Mouse (Mus musculus) liver, embryonic 16.5 days (tissue): ENCODE results near the gene Ccdc125. TPM values are rescaled to one million over a fixed set of nuclear protein-coding genes. Genes with fewer than 3 reads are reported as not detected.
A peak's percentile ranks its signal among the peaks of the same experiment; 100 is the strongest.

ENCODE experiments used
- ATAC-seq: fragments of 200-750 bp; cut with Nextera tagmentation; 2 replicates; pipeline ENCODE4 v1.8.0; 2017; ENCODE audit warnings: low read depth, mild to moderate bottlenecking, moderate number of reproducible peaks, moderate library complexity
- H3K27ac ChIP-seq: fragments of 300-500 bp; sonication (generic); 2 replicates; pipeline ENCODE4 v1.5.1; 2014; ENCODE audit warnings: mild to moderate bottlenecking, low read length
- H3K27me3 ChIP-seq: fragments of 300-500 bp; sonication (generic); 2 replicates; pipeline ENCODE4 v1.6.1; 2014; ENCODE audit warnings: low read depth, low read length, mixed read lengths; ENCODE audit not compliant: control insufficient read depth, insufficient read depth
- H3K36me3 ChIP-seq: fragments of 300-500 bp; sonication (generic); 2 replicates; pipeline ENCODE4 v1.6.1; 2014; ENCODE audit warnings: mild to moderate bottlenecking; ENCODE audit not compliant: control insufficient read depth, insufficient read depth
- H3K4me1 ChIP-seq: fragments of 300-500 bp; sonication (generic); 2 replicates; pipeline ENCODE4 v1.6.1; 2014; ENCODE audit warnings: low read depth, low read length, mixed read lengths; ENCODE audit not compliant: control insufficient read depth
- H3K4me2 ChIP-seq: fragments of 300-500 bp; sonication (generic); 2 replicates; pipeline ENCODE4 v1.6.1; 2014; ENCODE audit warnings: low read depth, low read length, mixed read lengths
- H3K4me3 ChIP-seq: fragments of 300-500 bp; sonication (generic); 2 replicates; pipeline ENCODE4 v1.5.1; 2014; ENCODE audit warnings: low read depth, mild to moderate bottlenecking, low read length
- H3K9ac ChIP-seq: fragments of 300-500 bp; sonication (generic); 2 replicates; pipeline ENCODE4 v1.6.1; 2014; ENCODE audit warnings: low read depth, low read length
- H3K9me3 ChIP-seq: fragments of 300-500 bp; sonication (generic); replicated peaks from 2 replicates; pipeline ENCODE4 v1.6.1; 2016; ENCODE audit warnings: low read length; ENCODE audit not compliant: control insufficient read depth
- WGBS: fragments of 180-500 bp; shearing (Covaris S2); extraction: QIAGEN DNeasy Blood & Tissue Kit; methylation state at CpG from one replicate; pipeline ENCODE4 v1.1.7; 2014; ENCODE audit not compliant: insufficient replicate concordance; 5-methylcytosine and 5-hydroxymethylcytosine counted together
- polyA plus RNA-seq: library from polyadenylated mRNA; unstranded; fragments of >200 nt; fragmentation: Nextera tagmentation; extraction: Ambion mirVana; gene quantifications from 2 replicates; pipeline ENCODE4 v1.2.1, GENCODE M21; 2015

Gene Ccdc125
- polyA plus RNA-seq, 1 experiment from 2014 or later, result 6.0 TPM

GRCm38 (mm10) chr13:100658091-100658490, 11.4 kb upstream of the Ccdc125 start:
- Histone ChIP-seq H3K4me2 (no peak overlapping the region), H3K36me3 (peaks cover 8% of the 10 kb centered on the region), H3K4me3 (no peak overlapping the region), H3K27me3 (no peaks in the 10 kb centered on the region), H3K4me1 (no peaks in the 10 kb centered on the region), H3K27ac (no peak overlapping the region), H3K9ac (no peak overlapping the region), H3K9me3 (no peaks in the 10 kb centered on the region)
- WGBS, result 84% methylated on average over 5 of the region's 5 CpGs
- no peak for ATAC-seq

GRCm38 (mm10) chr13:100659864-100660456, 9.6 kb upstream of the Ccdc125 start:
- no peak overlapping the region for H3K9ac ChIP-seq
- peak; percentile 32; the same call in 1 of the 2 replicates for ATAC-seq
- WGBS, result 30% methylated on average over 4 of the region's 4 CpGs

GRCm38 (mm10) chr13:100670181-100670741, 744 bp downstream of the Ccdc125 start:
- Histone ChIP-seq H3K9me3 (0 out of 2 replicates have a peak, but pooled peaks cover 2% of the 10 kb centered on the region), H3K4me1 (peaks cover 4% of the 10 kb centered on the region; the same call in 1 of the 2 replicates), H3K27ac (peak overlapping the region; percentile 81), H3K9ac (peak overlapping the region; percentile 72), H3K4me2 (peak overlapping the region; percentile 68), H3K27me3 (0 out of 2 replicates have a peak, but pooled peaks cover 3% of the 10 kb centered on the region), H3K36me3 (peaks cover 2% of the 10 kb centered on the region; the same call in 1 of the 2 replicates), H3K4me3 (peak overlapping the region; percentile 66)
- peak; percentile 31; the same call in 1 of the 2 replicates for ATAC-seq
- 8% methylated on average over 9 of the region's 9 CpGs for WGBS

More at GRCm38 (mm10) chr13:100659864-100660456, 9.6 kb upstream of the Ccdc125 start:
- H3K27ac ChIP-seq, result no peak overlapping the region
- H3K4me2 ChIP-seq, result no peak overlapping the region
- H3K27me3 ChIP-seq, result no peaks in the 10 kb centered on the region
- H3K9me3 ChIP-seq, result no peaks in the 10 kb centered on the region
- H3K36me3 ChIP-seq, result peaks cover 6% of the 10 kb centered on the region
- H3K4me1 ChIP-seq, result no peaks in the 10 kb centered on the region
- no peak overlapping the region for H3K4me3 ChIP-seq

GRCm38 (mm10) chr13:100675936-100676635, 6.6 kb downstream of the Ccdc125 start:
- Histone ChIP-seq H3K4me1 (0 out of 2 replicates have a peak, but pooled peaks cover under 1% of the 10 kb centered on the region), H3K4me3 (peak overlapping the region; percentile 32), H3K9me3 (0 out of 2 replicates have a peak, but pooled peaks cover 2% of the 10 kb centered on the region), H3K27me3 (no peaks in the 10 kb centered on the region), H3K27ac (peak overlapping the region; percentile 62), H3K9ac (peak overlapping the region; percentile 21; the same call in 1 of the 2 replicates), H3K36me3 (no peaks in the 10 kb centered on the region), H3K4me2 (peak overlapping the region; percentile 21; the same call in 1 of the 2 replicates)
- ATAC-seq, result peak; percentile 52; the same call in 1 of the 2 replicates
- WGBS, result 66% methylated on average over 15 of the region's 15 CpGs

- H3K4me3 ChIP-seq, result no peak overlapping the region
- WGBS, result 64% methylated on average over 8 of the region's 8 CpGs
- no peak overlapping the region for H3K27ac ChIP-seq
- no peaks in the 10 kb centered on the region for H3K9me3 ChIP-seq
- H3K36me3 ChIP-seq, result no peaks in the 10 kb centered on the region
- no peak for ATAC-seq
- no peak overlapping the region for H3K4me2 ChIP-seq
- no peaks in the 10 kb centered on the region for H3K27me3 ChIP-seq
- no peaks in the 10 kb centered on the region for H3K4me1 ChIP-seq
- H3K9ac ChIP-seq, result no peak overlapping the region
Observed at GRCm38 (mm10) chr13:100681615-100682014, 12.1 kb downstream of the Ccdc125 start.

- no peaks in the 10 kb centered on the region for H3K9me3 ChIP-seq
- H3K4me3 ChIP-seq, result no peak overlapping the region
- H3K4me1 ChIP-seq, result no peaks in the 10 kb centered on the region
- WGBS, result 42% methylated on average over 2 of the region's 2 CpGs
- H3K27ac ChIP-seq, result no peak overlapping the region
- H3K27me3 ChIP-seq, result no peaks in the 10 kb centered on the region
- no peak overlapping the region for H3K9ac ChIP-seq
- no peak overlapping the region for H3K4me2 ChIP-seq
- no peaks in the 10 kb centered on the region for H3K36me3 ChIP-seq
- no peak for ATAC-seq
Observed at GRCm38 (mm10) chr13:100682837-100683236, 13.3 kb downstream of the Ccdc125 start.

GRCm38 (mm10) chr13:100684355-100684754, 14.8 kb downstream of the Ccdc125 start:
- Histone ChIP-seq H3K4me3 (no peak overlapping the region), H3K27ac (no peak overlapping the region), H3K9me3 (no peaks in the 10 kb centered on the region), H3K4me2 (no peak overlapping the region), H3K36me3 (no peaks in the 10 kb centered on the region), H3K27me3 (no peaks in the 10 kb centered on the region), H3K4me1 (no peaks in the 10 kb centered on the region), H3K9ac (no peak overlapping the region)
- WGBS, result 54% methylated on average over 2 of the region's 2 CpGs
- ATAC-seq, result no peak

GRCm38 (mm10) chr13:100687513-100687912, 18.0 kb downstream of the Ccdc125 start:
- Histone ChIP-seq H3K27ac (no peak overlapping the region), H3K4me1 (no peaks in the 10 kb centered on the region), H3K9me3 (no peaks in the 10 kb centered on the region), H3K4me3 (no peak overlapping the region), H3K27me3 (no peaks in the 10 kb centered on the region), H3K4me2 (no peak overlapping the region), H3K36me3 (no peaks in the 10 kb centered on the region), H3K9ac (no peak overlapping the region)
- 59% methylated on average over 7 of the region's 7 CpGs for WGBS
- ATAC-seq, result no peak
